Mouse (Mus musculus) inflammation-experienced regulatory T-cells, adult 6 months (primary cell): ENCODE data around the gene Gm45837. TPM values are rescaled to one million over a fixed set of nuclear protein-coding genes. Genes with fewer than 3 reads are reported as not detected.

Experiments
- ATAC-seq: one replicate; pipeline ENCODE4 v1.8.0; 2017
- polyA plus RNA-seq, 3 experiments: library from polyadenylated mRNA; unstranded; fragments of 100-300 nt; shearing (Covaris generic); gene quantifications; one replicate each; pipeline ENCODE4 v1.2.1; 2017

Gene Gm45837
- polyA plus RNA-seq, 3 experiments from 2014 or later: 6.7 to 39.0 (median 18.9) TPM

GRCm38 (mm10) chr7:101449855-101450254 lies 39.2 kb downstream of the Gm45837 start:
- ATAC-seq: no peak

GRCm38 (mm10) chr7:101450422-101451401 lies 40.0 kb downstream of the Gm45837 start:
- peak; percentile 81 for ATAC-seq

DNA sequence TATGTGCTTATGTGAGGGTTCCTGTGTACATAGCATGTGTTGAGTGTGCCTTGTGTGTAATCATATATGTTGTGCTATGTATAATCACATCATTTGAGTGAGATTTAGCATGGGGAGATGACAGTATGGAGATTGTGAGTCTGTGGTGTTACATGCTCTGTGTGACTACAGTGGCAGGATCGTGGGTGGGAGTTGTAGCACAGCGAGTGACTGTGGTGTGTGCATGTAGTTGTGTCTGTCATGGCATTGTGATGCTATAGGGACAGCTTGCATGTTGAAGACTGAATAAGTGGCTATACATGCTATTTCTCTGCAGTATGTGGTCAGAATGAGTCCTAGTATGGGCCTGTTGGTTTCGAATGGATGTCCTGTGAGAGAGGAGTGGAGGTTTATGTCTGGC lies 42.0 kb downstream of the Gm45837 start:
- ATAC-seq: no peak

DNA sequence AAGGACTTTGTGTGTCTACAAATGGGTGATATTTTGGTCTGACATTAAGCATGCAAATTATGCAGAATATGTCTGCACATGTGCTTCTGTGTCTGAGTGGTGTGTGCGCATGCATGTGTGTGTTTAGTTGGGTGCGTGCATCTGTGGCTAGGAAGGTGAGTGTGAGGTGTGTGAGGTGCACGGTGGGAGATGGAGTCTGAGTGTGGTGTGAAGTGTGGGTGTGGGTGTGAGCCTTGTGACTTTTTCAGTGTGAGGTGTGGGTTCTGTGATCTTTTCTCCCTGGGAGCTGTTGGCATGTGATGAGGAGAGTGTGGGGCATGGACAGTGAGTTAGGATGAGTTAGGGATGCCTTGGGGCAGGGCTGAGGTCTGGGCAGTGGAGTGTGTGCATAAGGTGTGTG lies 42.6 kb downstream of the Gm45837 start:
- ATAC-seq: no peak

GRCm38 (mm10) chr7:101453725-101454124 lies 43.0 kb downstream of the Gm45837 start:
- ATAC-seq: no peak

GRCm38 (mm10) chr7:101454479-101454878 lies 43.8 kb downstream of the Gm45837 start:
- no peak for ATAC-seq

DNA sequence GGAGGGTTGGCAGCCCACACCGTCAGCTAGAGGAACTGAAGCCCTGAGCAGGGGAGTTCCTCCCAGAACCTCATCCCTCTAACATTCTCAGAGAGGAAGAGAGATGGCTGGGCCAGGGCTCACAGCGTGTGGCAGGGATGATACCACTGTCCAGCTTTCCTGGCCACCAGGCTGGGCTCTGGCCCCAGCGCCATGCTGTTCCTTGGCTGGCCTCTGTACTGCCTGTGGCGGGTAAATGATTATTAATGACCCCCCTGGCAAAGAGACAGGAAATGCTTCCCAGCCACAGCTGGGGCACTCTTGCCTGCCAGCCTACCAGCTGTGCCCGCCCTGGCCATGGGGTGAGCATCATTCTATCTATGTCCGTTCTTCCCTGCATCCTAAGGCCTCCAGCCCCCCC lies 44.5 kb downstream of the Gm45837 start:
- no peak for ATAC-seq

DNA sequence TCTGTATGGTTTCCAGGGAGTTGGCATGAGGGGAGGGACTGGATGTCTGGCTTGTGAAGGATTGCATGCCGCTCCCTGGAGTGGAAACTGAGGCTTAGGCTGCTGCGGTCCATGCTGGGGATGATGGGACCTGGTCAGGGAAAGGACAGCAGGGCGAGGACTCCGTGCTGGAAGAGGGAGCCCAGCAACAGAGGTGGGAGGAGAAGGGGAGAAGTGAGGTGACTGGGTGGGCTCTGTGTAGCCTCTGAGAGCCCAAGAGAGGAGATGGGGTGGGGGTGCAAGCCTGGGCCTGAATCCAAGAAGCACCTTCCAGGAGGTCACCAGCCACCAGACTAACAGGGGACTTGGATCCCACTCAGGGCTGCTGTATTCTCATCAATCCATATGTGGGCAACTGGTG lies 45.6 kb downstream of the Gm45837 start:
- ATAC-seq: no peak

DNA sequence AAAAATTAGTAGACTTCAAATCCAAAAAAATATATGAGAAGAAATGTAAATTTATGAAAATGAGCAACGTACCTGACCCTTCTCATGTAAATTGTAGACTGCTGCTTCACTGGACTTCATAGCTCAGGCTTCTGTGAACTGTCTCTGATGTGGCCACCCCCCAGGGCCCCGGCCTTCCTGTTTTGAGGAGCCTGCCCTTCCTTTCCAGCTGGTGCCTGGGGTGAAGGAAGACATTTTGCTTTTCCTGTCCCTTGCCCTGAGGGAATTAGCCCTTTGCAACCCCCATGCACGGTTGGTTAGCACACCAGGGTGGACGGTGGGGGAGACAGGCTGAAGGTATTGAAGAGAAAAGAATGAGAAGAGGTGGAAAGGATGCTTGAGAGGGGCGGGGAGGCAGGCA lies 46.1 kb downstream of the Gm45837 start:
- no peak for ATAC-seq

- ATAC-seq: no peak
Measured at GRCm38 (mm10) chr7:101457283-101457682, 46.6 kb downstream of the Gm45837 start.

DNA sequence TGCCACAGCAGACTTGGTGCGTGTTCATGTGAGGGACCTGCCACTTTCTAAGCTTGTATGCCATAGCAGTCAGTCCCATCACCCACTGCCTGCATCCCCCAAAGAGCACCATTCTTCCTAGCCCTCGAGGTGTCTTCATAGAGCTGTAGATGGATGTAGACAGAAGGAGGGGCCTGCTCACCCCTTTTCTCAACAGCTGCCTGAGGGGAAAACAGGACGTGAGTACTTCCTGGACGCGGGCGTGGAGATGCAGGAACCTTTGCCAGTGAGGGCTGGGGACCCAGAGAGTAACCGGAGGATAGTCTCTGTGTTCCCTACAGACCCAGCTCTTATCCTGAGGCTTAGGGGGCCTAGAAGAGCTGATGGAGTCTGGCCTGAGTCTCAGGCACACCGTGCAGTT lies 47.1 kb downstream of the Gm45837 start:
- peak; percentile 84 for ATAC-seq

DNA sequence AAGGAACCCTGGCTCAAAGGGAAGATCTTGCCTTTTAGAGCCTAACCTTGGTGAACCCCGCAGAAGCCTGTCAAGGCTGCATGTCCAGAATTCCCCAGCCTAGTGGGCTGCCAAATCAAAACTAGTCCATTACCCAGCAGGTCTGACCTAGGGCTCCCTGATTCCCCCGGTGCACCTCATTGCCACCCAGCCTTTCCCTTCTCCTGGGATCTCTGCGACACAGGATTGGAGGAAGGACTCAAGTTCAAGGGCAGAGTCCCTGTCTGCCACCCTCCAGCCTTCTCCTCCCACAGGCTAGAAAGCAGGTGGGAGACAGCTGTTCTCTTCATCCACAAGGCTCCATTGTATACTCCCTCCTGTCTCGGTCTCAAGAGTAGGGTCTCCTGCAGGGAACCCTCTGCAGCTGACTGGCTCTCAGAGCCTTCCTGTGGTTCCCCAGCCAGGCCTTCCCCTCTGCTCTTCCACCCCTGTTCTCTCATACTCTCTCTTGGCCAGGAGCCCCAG lies 47.6 kb downstream of the Gm45837 start:
- ATAC-seq: no peak

DNA sequence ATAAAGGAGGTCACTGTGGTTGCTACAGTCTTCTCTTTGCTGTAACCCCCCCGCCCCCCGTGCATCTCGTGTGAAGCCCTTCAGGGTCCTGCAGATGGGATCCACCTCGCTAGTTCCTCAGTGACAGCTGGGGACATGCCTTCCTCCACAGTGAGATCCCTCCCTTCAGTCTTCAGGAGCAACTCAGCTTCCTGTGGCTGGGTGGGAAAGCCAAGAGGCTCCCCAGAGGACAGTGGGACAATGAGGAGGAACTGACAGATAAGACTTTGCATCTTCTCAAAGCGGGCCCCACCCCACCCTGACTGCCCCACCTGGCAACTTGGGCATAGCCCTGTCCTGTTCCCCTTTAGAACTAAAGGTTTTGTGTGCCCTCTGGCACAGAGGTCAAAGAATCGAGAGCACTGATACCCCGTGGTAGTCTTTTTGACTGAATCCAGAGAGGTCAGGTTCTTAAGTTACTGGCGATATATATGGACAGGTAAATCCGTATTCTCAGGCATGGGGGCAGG lies 48.7 kb downstream of the Gm45837 start:
- ATAC-seq: no peak

DNA sequence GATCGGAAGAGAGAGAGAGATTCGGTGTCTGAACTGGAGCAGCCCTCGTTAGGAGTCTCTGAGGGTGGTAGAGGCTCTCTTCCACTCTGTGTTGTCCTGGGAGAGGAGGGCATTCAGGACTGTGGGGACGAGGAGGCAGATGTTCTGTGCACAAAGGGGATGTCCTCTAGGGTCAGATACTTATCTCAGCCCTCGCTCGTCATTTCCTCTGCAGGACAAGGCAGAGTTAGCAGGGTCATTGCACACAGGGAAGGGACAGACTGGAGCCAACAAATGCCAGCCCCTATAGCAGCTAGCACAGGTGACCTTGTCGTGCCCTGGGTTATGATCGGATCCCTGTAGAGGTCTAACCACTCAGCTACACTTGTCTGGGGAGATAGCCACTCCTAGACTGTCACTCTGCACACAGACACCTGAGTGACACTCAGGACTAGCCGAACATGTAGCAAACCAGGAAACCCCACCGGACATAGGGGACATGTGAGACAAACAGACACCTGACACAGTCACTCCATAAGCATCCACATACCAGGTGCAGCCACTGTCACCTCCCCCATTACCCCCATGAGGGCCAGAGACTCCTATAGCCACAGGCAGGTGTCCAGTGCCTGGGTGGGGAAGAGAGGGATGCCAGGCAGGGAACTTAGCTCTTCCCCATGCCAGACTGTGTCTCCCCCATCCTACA lies 49.4 kb downstream of the Gm45837 start:
- no peak for ATAC-seq

DNA sequence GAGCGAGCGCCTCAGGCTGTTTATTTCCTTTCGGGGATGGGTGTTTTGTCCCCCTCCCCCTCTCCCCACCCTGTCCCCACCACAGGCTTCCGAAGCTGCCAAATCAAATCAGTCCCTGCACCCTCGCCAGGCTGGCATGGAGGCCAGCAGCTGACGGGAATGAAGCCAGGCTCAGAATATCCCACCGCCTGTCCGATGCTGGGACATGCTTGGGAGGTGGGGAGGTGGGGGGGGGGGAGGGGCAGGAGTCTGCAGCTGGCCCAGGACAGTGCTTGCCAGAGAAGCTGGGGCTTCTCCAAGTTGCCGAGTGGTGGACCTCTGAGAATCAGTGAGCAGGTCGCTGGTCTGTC lies 49.9 kb downstream of the Gm45837 start:
- ATAC-seq: no peak

DNA sequence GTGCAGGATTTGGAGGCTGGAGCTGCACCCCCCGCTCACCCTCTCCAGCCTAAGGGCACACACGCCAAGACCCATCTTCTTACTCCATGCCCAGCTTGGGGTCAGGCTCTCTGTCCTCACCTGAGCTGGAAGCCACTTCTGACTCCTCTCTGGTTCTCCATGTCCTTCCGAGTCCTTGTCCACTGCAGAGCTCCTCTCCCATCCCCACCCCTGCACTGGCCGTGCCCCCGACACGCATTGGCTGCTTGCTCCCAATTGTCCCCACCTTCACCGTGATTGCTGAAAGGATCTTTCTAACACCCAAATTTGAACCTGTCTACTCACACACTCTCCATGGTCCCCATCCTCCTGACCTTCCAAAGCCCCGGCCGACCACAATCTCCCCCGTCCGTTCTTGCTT lies 50.9 kb downstream of the Gm45837 start:
- no peak for ATAC-seq

- no peak for ATAC-seq
Measured at GRCm38 (mm10) chr7:101462327-101463068, 51.8 kb downstream of the Gm45837 start.

GRCm38 (mm10) chr7:101463665-101464271 lies 53.1 kb downstream of the Gm45837 start:
- ATAC-seq: no peak

- no peak for ATAC-seq
Measured at GRCm38 (mm10) chr7:101464927-101465326, 54.2 kb downstream of the Gm45837 start.

- ATAC-seq: no peak
Measured at GRCm38 (mm10) chr7:101465392-101465791, 54.7 kb downstream of the Gm45837 start.

- ATAC-seq: peak; percentile 75
Measured at GRCm38 (mm10) chr7:101465850-101466580, 55.3 kb downstream of the Gm45837 start.
